Mouse (Mus musculus) retina, embryonic 14.5 days (tissue): ENCODE measurements around the gene Abcc8.
"Not testable (repeated sequence)": the region's sequence is repeated elsewhere in the genome, so short reads cannot be mapped to it uniquely, and the experiment has no call there.

Experiments used
- DNase-seq: peaks from one replicate; pipeline ENCODE4 v3.0.0-alpha.2; 2015; ENCODE audit warnings: low spot score

Gene Abcc8

DNA sequence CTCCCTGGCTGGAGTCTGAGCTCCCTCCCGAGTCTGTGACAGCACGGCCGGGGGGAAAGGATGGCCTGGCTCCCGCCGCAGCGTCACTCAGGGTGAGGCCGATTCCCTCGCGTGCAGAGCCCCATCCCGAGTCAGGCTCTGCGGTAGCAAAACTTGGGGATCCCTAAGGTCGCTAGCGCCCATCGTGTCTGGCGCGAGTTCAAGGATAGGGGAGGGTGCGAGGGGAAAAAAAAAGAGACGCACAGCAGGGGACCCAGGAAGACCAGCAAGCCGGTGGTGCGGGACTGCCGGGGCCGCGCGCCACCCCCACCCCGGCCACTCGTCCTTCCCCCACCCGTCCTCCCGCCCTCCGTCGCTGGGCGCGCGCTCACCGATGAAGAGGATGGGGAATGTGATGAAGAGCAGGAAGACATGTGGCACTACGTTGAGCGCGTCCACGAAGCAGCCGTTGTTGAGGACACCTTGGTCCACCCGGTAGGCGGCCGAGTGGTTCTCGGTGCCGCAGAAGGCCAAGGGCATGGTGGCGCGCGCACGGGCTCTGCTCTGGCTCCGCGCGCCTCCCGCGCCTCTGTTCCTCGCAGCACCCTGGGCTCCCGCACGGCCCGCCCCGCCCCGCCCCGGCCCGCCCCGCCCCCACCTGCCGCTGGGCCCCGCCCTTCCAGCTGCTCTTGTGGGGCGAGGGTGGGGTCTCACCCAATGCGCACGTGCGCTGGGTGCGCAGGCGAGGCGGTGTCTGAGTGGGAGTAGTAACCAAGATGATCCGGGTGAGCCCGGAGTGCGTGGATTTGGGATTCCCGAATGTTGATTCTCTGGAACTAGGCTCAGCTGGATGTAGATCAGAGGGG is at the start of gene Abcc8:
Abcc8 (minus strand) TSS at position 603 of the 845 bp plus-strand sequence.
- peak; percentile 27 for DNase-seq

- no peak for DNase-seq
These were observed 47.1 kb upstream of the Abcc8 start for GRCm38 (mm10) chr7:46226936-46227335.

DNA sequence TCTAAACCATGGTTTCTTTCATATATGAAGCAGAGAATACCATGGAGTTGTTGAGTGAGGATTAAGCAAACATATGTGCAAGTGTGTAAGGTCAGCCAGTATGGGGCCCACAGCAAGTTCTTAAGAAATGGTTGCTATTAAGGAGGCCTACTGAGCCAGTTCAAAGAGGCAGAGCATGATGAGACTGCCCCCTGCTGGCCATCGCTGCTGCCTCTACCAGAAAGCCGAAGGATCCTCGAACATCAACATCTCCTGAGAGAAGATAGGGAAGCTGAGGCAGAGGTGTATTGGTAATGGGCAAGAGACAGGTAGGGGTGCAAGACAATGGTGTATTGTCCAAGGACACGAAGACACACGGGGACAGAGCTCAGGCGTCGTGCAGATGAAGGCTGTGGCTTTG is 46.4 kb upstream of the Abcc8 start:
- DNase-seq = peak; percentile 84

GRCm38 (mm10) chr7:46220591-46221129 is 40.8 kb upstream of the Abcc8 start:
- DNase-seq = no peak

DNA sequence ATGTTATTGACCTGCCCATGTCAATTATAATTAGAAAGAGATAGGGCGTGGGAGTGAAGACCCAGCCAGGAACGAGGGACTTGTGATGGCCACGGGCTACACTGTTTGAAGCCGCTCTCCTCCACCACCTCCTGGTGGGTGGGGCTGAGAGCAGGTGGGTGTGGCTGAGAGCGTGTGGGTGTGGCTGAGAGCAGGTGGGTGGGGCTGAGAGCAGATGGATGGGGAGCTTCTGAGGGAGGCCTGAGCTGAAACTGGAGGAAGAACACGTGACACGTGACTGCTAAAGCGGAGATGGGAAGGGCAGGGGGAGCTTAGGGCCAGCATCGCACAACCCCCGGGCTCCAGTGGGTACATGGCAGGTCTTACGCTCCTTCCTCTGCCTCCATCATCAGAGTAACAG is 38.6 kb upstream of the Abcc8 start:
- DNase-seq = peak; percentile 69

DNA sequence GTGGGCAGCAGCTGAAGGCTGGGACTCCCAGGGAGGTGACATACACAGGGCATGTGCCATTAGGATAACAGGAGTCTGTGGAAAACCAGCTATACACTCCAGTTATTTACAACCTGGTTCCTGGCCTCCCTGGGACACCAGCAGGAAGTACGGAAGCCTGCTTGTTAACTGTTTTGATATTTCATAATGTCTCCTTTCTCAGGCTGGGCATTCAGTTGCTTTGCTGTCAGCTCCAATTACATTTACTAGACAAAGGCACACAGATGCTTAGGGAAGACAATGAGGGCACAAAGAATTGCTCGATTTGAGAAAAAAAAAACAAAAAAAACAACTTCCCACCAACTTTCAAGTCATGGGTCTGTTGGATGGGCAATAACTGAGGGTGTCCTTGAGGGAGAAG is 36.6 kb upstream of the Abcc8 start:
- peak; percentile 57 for DNase-seq

GRCm38 (mm10) chr7:46210276-46210675 is 30.4 kb upstream of the Abcc8 start:
- no peak for DNase-seq

DNA sequence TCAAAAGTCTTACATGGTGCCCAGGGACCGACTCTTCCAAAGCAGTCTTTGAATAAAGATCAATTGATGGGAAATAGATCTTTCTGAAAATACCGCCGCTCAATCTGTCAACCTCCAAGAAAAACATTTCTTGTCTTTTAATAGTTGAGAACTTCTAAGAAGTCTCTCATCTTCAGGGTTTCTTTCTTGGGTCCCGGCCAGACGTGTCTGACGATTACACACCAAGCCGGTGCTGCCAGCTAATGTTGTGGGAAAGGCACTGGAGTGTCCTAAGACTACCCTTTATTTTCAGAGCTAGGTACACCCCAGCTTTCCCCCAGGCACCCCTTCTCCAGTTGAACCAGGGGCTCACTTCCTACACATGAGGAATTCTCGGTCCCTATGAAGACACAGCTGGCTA is 28.3 kb upstream of the Abcc8 start:
- DNase-seq = no peak

- no peak for DNase-seq
These were observed 24.9 kb upstream of the Abcc8 start for GRCm38 (mm10) chr7:46204775-46205174.

DNA sequence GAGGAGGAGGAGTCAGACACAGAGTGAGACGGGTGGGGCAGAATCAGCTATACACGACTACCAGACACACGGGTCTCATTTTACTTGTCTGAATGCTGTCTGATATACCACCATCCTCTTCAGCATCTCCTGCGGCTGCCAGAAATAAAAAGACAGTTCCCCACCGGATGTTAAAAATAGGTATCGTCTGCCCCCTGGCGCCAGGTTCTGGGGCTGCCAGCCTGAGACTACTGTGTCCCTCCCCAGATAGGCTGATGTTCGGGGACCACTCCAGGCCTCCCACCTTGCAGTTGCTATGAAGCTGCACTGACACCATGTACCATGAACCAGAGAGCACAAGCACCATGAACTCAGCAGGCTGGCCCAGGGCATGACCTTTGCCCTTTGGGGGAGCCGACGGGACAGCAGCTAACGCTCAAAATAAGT is 24.2 kb upstream of the Abcc8 start:
- peak; percentile 66 for DNase-seq

DNA sequence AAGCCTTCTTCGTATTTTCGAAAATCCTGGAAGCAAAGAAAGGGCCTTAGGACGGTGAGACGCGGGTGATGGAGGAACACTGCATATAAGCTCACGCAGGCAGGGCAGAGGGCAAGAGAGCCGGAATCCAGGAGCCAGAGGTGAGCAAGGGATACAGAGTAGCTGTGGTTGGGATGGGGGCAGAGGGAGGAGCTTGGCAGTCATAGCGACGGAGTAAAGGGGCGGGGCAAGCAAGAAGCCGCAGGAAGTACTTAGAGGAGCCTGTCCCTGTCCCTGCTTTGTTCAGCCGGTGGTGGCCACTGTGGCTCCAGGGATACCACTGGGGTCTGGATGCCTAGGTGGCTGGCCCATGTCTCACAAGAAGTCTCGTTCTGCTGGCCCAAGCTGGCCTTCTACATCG is 21.8 kb upstream of the Abcc8 start:
- DNase-seq = peak; percentile 61

GRCm38 (mm10) chr7:46200021-46200420 is 20.2 kb upstream of the Abcc8 start:
- no peak for DNase-seq

- no peak for DNase-seq
These were observed 15.5 kb upstream of the Abcc8 start for GRCm38 (mm10) chr7:46195356-46195755.

- no peak for DNase-seq
These were observed 4.4 kb upstream of the Abcc8 start for GRCm38 (mm10) chr7:46184232-46184631.

DNA sequence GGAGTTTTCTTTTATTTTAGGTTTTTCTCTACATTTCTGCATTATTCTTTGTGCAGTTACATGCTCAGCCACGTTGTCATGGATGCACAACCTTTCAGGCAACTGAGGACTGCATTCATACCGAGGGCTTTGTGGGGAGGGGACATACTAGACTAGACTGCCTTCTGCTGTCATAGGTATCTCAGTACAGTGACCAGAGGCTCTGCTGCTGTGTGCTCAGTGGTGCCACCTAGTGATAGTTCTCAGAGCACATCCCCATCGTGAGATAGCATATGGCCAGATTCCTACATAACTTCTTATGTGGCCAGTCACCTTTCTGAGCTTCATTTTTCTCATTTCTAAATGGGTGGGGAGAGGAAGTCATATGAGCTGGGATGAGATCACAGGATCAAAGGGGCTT is 1.8 kb upstream of the Abcc8 start:
- DNase-seq = peak; percentile 81

DNA sequence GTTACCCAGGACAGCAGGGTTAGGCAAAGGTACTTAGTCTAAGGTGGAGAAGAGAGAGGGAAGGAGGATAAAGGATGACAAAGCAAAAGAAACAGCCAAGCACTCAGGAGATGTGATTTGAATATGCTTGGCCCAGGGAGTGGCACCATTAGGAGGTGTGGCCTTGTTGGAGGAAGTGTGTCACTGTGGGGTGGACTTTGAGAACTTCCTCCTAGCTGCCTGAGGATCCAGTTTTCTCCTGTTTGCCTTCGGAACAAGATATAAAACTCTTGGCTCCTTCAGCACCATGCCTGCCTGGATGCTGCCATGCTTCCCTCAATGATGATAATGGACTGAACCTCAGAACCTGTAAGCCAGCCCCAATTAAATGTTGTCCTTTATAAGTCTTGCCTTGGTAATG is 10.9 kb downstream of the Abcc8 start:
- DNase-seq = not testable (repeated sequence)

GRCm38 (mm10) chr7:46168402-46168801 is 11.4 kb downstream of the Abcc8 start:
- no peak for DNase-seq

GRCm38 (mm10) chr7:46167901-46168300 is 11.9 kb downstream of the Abcc8 start:
- DNase-seq = no peak

DNA sequence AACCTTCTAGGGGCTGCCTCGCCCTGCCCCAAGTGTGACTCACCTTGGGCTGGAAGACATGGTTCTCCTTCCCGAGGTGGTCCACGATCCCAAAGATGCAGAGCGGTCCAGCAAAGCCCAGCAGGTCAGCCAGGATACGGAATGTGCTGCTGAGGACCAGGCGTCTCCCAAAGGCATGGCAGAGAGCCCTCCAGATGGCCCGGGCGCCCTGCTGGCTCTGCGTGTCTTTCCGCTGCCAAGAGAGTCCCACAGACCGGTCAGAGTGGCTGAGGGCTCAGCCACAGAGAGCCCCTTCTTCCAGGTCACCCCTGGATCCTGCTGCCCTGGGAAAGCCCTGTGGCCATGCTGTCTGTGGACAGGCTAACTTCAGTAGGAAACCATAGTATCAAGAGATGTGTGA is 14.0 kb downstream of the Abcc8 start:
- DNase-seq = no peak

GRCm38 (mm10) chr7:46162731-46163130 is 17.1 kb downstream of the Abcc8 start:
- no peak for DNase-seq

GRCm38 (mm10) chr7:46162132-46162727 is 17.6 kb downstream of the Abcc8 start:
- no peak for DNase-seq

DNA sequence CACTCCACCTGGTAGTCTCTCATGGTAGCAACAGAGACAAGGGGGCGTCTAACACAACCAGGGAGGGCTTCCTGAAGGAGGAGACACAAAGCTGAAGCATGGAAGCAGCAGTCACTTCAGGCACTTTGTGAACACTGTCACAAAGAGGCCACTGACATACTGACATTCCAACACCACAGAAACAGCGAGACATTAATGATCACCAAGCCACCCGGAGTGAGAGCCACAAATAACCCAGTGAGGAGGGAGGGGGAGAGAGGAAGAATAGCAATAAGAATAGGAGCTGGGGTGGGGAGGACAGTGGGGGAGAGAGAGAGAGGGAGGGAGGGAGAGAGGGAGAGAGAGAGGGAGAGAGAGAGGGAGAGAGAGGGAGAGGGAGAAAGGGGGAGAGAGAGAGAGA is 18.2 kb downstream of the Abcc8 start:
- DNase-seq = no peak

DNA sequence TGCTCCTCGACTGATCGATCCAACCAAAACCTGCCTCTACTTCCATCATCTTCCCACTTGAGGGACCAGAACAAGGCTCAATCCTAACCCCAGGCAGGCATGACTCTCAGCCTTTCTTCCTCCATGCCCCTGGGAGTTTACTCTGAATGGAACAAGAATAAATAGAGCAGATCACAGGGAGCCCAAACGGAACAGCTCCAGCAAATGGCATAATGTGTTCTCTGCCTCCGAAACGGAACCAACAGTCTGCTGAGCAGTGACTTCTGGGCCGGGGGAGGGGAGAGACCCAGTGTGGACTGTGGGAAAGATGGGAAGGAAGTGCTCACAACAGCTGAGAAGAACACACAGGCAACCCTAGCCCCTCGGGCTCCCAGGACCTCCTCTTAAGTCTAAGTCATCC is 22.1 kb downstream of the Abcc8 start:
- DNase-seq = no peak
